Mouse (Mus musculus) cerebellum, adult (tissue): ENCODE results near the gene Klk11.

ENCODE experiments used
- ATAC-seq: cut with Nextera tagmentation; 2 replicates; pipeline ENCODE4 v1.9.2; 2017; ENCODE audit warnings: mild to moderate bottlenecking, moderate library complexity, mixed read lengths; ENCODE audit not compliant: insufficient number of reproducible peaks, low FRiP score, low TSS enrichment

Gene Klk11

DNA sequence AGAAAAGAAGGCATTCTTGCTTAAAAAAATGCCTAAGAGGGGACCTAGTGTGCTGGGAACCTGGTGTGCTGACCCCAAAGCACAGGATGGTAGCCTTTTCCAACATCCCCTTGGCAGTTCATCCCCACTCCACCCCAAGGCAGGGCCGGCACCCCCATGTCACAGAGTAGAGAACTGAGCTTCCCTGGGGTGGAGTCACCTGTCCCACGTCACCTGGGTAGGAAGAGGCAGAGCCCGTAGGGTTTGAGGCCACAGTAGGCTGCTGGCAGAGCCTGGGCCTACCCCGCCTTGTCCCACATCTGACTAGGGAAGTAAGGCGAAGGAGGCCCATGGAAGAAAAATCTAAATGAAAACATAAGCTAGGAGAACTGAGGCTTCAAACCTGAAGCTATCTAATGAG lies at the start of gene Klk11:
Klk11 (plus strand) TSS at position 241 of the 400 bp plus-strand sequence.
- no peak for ATAC-seq

GRCm38 (mm10) chr7:43747788-43748187 lies 26.6 kb upstream of the Klk11 start:
- ATAC-seq = no peak

GRCm38 (mm10) chr7:43752806-43753205 lies 21.6 kb upstream of the Klk11 start:
- ATAC-seq = no peak

GRCm38 (mm10) chr7:43766484-43766883 lies 7.9 kb upstream of the Klk11 start:
- ATAC-seq = no peak

- ATAC-seq = no peak
These were observed 5.8 kb upstream of the Klk11 start, which contains the start of gene Klk12 for GRCm38 (mm10) chr7:43768597-43768996. Gene Klk12, plus strand, starts transcription at chr7:43768897.

- no peak for ATAC-seq
These were observed 4.8 kb upstream of the Klk11 start for GRCm38 (mm10) chr7:43769636-43770035.

- no peak for ATAC-seq
These were observed 3.7 kb upstream of the Klk11 start for GRCm38 (mm10) chr7:43770701-43771100.

GRCm38 (mm10) chr7:43771916-43772315 lies 2.5 kb upstream of the Klk11 start:
- no peak for ATAC-seq

DNA sequence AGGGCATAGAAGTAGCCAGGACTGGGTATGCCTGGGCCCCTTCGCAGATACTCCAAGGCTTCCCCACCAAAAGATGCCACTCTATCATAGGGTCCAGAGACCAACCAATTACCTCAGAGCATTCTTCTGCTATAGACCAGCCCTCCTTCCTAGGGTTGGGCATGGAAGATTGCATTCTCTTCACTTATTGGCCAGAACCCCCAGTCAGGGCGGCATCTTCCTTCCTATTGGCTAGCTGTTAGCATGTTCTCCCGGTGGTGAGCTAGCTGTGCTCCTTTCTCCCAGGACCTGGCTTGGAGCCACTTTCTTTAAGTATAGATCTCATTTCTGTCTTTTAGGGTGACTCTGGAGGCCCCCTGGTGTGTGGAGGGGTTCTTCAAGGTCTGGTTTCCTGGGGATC lies 1.5 kb upstream of the Klk11 start:
- ATAC-seq = no peak

- no peak for ATAC-seq
These were observed 398 bp downstream of the Klk11 start for GRCm38 (mm10) chr7:43774802-43775201.

GRCm38 (mm10) chr7:43775311-43776057 lies 1.1 kb downstream of the Klk11 start:
- no peak for ATAC-seq

GRCm38 (mm10) chr7:43776506-43776905 lies 2.1 kb downstream of the Klk11 start:
- ATAC-seq = no peak

DNA sequence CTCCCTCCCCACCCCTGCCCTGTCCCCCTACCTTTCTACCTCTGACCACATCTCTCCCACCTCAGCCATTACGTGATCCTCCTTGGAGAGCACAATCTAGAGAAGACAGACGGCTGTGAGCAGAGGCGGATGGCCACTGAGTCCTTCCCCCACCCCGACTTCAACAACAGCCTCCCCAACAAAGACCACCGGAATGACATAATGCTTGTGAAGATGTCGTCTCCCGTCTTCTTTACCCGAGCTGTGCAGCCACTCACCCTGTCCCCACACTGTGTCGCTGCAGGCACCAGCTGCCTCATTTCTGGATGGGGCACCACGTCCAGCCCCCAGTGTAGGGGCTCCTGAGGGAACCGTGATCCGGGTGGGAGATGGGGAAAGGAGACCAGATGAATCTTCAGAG lies 3.0 kb downstream of the Klk11 start:
- no peak for ATAC-seq

DNA sequence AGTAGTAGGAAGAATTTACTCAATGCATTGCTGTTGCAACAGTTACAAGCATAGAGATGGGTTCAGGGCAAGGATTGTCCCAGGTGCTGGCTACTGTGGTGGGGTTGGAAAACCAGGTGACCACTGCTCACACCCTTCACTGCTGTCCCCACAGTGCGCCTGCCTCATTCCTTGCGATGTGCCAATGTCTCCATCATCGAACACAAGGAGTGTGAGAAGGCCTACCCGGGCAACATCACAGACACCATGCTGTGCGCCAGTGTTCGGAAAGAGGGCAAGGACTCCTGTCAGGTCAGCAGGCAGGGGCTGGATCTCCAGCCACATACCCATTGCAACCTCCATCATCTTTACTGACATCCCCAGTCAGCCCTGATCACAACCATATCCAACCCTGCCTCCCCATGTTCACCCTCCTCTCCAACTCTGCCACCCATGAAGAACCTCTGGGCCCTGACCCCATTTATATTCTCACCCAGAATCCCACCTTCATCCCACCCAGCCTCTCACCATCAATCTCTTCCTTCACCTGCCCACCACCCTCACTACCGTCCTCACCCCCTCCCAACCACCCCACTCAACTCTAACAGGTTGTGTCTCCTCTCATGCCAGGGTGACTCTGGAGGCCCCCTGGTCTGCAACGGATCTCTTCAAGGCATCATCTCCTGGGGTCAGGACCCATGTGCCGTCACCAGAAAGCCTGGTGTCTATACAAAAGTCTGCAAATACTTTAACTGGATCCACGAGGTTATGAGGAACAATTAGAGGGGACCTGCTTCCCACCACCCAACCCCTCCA lies 4.0 kb downstream of the Klk11 start:
- ATAC-seq = no peak

- no peak for ATAC-seq
These were observed 5.8 kb downstream of the Klk11 start for GRCm38 (mm10) chr7:43780241-43780640.

- no peak for ATAC-seq
These were observed 6.3 kb downstream of the Klk11 start, which contains the start of gene Klk10 for GRCm38 (mm10) chr7:43780746-43781145. Gene Klk10, plus strand, starts transcription at chr7:43781035.

DNA sequence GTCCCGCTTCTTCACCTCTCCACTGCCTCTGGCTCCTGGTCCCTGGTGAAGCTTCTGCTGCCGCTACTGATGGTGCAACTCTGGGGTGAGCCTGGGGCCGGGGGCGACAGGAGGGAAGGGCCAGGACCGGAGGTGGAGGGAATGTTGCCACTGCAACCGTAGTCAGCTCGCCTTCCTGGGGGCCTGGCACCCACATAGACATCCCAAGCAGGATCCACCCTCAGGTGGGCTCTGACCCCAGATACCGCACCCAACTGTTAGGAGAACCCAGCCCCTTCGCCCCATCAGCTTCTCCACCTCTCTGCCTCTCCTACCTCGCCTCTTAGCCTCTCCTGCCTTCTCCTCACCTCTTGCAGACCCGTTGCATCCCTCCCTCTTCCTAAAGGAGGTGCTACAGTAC lies 7.1 kb downstream of the Klk11 start:
- ATAC-seq = no peak

DNA sequence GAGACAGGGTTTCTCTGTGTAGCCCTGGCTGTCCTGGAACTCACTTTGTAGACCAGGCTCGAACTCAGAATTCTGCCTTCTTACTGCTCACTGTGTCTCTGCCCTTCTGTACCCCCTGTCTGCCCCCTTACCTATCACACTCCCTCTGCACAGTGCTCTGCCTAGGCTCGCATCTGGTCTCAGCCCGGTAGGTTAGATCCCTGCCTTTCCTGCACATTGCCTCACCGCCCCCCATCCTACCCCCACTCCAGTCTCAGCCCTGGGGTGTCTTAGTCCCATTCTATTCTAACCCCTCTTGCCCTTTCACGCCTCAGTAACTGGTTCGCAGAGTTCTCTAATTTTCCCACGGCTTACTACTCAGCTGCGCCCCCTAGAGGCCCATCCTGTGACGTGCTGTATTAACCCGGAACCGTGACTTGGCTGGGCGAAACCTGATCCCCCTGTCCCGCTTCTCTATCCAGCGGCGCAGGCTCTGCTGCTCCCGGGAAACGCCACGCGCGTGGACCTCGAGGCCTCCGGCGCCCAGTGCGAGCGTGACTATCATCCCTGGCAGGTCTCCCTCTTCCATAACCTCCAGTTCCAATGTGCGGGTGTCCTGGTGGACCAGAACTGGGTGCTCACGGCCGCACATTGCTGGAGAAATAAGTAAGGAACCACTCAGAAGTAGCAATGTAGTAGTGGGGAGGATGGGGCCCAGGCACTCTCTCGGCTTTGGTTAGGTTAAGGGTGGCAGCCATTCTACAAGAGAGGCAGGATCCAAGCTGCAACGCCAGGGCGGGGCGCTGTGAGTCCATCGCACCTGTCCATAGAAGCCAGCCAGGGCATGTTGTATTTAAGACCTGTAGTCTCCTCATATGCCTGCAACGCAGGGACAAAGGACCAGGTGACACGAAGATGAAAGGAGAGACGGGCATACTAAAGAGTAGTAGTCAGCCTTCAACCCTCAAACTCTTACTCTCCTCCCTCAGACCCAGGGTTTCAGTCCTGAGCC lies 8.2 kb downstream of the Klk11 start:
- no peak for ATAC-seq

DNA sequence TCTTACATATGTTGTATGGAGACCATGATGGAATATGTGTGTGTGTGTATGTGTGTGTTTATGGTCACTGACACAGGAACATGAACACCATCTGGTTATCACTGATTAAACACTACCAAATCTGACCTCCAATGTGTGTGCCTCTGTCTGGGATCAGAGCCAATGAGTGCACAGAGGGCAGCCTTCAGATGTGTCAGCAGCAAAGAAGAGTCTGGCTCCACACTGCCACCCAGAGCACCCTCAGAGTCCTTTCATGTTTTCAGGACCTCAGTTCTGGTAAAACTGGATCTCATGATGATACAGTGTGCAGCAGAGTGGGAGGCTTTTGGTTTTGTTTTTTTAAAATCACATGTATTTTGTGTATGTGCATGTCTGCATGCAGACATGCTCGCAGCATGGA lies 10.9 kb downstream of the Klk11 start:
- no peak for ATAC-seq

- ATAC-seq = no peak
These were observed 13.7 kb downstream of the Klk11 start for GRCm38 (mm10) chr7:43788096-43788495.
